Mouse (Mus musculus): ENCODE data around the gene Glra4. TPM values are rescaled to one million over a fixed set of nuclear protein-coding genes. Genes with fewer than 3 reads are reported as not detected.
A peak's percentile ranks its signal among the peaks of the same experiment; 100 is the strongest.

The Glra4 gene
- total RNA-seq (2015): not detected in 2 replicates
- not detected in 2 replicates for total RNA-seq (2017)

DNA sequence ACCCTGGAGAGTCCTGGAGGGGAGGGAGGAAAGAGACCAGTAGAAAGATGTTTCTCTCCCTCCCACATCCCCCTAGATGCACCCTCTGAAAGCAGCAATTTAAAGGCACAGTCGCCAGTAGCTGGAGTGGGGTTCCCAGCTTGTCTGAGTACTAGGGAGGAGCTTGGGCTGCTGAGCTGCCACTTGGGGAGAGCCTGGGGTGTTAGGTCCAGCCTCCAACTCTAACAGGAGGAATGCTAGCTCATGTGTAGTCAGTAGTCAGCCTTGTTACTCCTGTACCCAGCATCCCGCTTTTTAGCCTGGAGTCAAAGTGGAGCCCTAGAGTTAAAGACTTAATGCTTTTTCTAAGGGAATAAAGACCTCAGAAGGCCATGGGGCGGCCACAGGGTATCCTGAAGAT, at the start of gene Glra4:
Glra4 (minus strand) TSS at position 101 of the 400 bp plus-strand sequence.
- ATAC-seq (replicated peaks; ENCODE audit: poor library complexity): no peak

DNA sequence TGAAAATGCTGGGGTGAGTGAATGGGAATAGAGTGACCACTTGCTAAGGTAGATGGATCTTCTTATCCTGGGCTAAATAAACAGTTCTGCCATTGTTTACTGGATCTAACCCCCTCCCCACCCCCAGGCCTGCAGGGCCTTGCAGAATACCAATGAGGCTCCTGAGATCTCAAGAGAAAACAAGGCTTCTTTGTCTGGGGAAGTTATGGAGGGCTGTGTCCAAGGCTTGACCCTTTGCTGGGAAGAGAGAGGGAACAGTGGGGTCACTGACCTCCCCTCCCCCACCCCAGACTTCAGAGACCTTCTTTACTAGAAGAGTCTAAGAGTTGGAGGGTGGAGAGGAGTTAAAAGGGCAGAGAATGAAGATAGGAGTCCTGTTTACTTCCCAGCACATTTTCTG, 48.7 kb upstream of the Glra4 start:
- no peak for ATAC-seq (replicated peaks; ENCODE audit: poor library complexity)

DNA sequence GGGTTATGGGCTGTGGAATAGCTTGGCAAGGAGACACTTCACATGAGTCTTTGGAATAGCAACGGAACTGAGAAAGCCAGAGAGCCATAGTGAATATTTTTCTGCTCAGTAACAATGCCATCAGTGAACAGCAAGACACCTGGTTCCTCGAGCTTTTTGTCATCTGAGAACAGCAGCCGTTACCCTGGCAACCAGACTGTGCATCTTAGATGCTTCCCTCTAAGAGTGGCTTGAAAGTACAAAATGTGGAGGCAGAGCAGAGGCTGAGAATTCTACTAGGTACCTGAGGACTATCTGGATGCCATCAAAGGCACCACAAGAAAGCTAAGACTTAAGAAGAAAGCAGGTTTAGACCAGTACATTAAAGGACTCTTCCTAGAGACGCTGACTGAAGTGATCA, 45.1 kb upstream of the Glra4 start:
- ATAC-seq (replicated peaks; ENCODE audit: poor library complexity): no peak

DNA sequence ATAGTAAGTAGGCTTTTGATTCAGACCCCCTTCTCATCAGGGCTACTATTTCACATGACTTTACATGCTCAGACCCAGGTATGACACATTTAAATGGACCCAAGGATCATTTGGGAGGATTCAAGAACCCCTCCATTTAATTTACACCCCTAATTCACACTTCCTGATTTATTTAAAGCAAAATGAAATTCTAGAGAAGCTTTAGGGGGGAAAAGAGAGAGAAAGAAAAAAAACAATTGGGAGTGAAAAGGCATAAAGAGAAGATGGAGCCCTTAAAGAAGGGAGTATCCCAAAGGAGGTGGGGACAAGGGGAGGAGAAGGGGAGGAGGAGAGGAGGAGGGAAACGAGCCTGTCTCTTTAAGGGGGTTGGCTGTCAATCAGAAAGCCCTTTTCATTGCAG, 42.4 kb upstream of the Glra4 start, which contains the start of gene Plp1:
Plp1 (plus strand) TSS at position 301 of the 400 bp plus-strand sequence.
- no peak for ATAC-seq (replicated peaks; ENCODE audit: poor library complexity)

DNA sequence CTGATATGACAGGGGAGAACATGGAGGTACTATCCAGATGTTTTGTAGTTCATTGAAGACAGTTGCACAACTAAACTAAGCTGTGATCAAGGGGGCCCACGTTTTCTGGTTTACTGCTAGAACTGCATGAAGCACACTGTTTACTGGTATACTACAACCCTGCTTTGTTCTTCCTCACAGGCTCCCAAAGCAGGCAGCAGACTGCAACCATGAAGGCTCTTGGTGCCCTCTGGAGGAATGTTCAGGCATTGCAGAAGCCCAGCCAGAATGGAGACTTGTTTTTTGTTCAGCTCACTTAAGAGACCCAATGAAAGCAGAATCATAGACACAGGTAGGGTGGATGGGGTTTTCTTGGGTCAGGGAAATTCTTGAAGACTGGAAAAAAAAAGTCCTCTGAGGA, 40.3 kb upstream of the Glra4 start:
- peak; percentile 99 for ATAC-seq (replicated peaks; ENCODE audit: poor library complexity)

DNA sequence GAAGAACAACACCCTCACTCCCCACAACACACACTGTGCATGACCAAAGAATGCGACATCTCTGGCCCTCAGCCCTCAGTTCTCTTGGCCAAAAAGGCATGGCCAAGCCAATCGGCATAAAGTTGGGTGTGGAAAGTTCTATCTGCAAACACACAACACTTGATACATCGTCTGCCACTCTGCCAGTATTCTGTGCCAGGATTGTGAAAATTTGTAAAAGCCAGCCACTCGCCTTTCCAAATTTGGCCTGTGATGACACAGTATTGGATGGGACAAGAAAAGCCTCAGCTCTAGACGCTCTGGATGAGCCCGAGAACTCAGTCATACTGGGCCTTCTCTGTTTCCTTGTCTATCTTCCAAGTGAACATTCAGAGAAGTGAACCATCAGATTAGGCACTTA, 39.8 kb upstream of the Glra4 start:
- no peak for ATAC-seq (replicated peaks; ENCODE audit: poor library complexity)

DNA sequence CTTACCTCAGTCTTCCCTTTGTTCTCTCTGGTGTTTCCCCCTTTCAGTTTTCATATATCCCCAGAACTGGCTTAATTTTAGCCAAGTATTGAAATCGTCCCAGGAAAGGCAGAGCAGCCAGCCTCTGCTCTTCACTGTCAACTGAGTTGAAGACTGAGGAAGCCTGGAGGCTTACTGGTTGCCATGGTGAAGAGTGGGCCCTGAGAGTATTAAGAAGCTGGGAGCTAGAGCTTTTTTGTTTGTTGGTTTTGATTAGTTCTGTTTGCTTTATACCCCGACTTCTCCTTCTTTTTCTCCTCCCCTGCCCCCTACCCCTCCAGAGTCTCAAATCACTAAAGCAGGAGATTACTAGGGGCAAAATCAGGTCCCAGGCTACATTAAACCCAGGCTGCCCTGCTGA, 17.3 kb upstream of the Glra4 start:
- no peak for ATAC-seq (replicated peaks; ENCODE audit: poor library complexity)

DNA sequence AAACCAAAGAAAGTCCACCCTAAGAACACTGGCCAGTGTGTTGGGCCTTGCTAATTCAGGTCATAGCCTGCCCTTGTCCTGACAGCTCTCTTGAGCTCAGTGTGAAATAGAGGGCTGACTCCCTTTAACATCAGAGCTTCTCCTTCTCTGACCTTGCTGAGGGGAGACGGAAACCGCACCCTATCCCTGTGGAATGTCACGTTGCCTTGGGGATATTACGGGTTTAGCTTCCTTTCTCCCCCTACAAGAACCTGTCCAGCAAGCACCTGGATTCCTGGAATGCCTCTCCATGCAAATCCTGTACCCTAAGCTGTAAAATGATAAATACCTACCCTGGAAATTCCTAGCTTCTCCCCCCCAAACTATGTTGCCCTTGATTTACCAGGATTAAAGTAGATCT, 9.5 kb upstream of the Glra4 start:
- no peak for ATAC-seq (replicated peaks; ENCODE audit: poor library complexity)

DNA sequence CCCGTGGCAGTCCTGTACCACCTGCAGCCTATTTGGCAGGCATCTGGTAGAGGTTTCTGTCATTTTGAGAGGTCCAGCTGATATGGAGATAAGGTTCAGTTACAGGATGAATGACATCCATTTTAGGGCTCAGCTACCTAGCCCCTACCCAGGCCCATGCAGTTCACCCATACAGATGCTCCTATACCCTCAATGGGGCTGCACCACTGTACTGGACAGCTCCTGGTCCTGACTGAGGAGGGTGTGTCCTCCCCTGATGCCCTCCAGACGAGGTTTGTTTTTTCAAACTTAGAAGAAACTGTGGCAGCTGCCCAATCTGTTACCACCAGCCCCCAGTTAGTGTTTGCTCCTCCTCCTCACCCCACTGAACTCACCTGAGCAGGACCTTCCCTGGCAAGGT, 679 bp downstream of the Glra4 start:
- ATAC-seq (replicated peaks; ENCODE audit: poor library complexity): no peak

DNA sequence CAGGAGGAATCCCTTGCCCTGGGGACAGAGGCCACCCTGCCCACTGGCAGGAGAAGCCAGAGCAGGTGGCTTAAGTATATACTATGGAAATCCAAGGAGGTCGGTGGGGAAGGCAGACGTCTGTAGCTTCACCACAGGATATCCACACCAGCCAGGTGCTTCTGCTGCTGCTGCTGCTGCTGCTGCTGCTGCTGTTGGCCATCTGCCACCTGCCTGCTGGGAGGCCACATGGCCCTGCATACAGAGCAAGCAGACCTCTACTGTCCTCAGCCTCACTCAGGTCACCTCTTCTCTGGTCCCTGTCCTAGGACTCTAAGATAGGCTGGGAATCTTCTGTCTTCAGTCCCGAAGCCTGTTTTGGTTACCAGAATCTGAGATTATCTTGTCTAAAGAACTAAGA, 1.9 kb downstream of the Glra4 start:
- ATAC-seq (replicated peaks; ENCODE audit: poor library complexity): no peak

DNA sequence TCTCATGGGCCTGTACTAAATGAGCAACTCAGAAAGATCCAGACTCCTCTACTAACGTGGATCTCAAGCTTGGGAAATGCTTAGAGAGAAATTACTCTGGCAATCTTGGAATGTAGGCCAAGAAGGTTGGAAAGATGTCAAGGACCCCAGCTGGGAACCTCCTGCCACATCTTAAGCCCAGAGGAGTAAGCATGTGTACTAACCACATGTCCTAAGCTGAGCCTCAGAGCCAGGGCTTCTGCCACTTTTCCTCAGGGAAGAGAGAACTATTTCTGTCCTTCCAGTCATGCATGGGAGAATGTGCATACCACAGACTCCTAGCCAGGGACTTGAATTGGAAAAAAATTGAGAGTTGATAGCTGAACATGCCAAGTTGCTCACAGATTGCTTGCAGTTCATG, 6.9 kb downstream of the Glra4 start:
- no peak for ATAC-seq (replicated peaks; ENCODE audit: poor library complexity)

DNA sequence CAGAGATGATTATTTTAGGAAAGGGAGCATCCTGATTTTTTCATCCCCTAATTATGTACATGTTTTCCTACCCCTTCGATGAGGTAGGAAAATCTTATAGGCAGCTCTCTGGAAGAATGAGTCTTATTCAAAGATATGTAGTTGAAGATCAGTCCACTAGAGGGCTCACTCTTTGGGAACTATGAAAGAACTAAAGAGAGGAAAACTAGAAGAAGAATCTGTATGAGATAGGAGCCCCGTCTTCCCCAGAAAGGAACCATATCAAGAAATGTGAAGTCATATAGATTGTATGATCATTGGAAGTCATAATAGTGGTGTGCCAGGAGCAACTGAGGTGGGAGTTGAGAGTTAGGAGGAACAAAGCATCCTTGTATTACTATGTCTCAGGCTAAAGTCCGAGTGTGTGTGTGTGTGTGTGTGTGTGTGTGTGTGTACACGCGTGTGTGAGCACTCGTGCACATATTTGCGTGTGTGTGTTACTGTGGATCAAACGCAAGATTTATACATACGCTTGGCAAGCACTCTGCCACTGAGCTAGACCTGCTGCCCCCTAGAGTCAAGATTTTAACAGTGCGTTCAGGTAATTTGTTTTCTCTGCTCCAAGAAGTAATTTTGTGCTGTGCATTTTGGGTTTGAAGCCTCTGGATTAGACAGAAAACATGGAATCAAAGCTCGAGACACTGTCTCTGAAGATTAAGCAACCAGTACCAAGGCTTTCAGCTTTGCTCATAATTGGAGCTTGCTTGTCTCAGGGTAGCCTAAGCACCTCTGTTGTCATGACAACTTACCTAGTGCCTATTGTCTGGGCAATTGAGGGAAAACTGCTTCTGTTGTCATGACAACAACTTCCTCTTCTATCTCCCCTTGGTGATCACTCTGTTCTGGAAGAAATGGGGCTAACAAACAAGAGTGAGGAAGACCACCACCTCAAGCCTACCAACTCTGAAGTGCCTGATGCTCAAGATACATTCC, 18.6 kb downstream of the Glra4 start:
- ATAC-seq (replicated peaks; ENCODE audit: poor library complexity): peak; percentile 92

DNA sequence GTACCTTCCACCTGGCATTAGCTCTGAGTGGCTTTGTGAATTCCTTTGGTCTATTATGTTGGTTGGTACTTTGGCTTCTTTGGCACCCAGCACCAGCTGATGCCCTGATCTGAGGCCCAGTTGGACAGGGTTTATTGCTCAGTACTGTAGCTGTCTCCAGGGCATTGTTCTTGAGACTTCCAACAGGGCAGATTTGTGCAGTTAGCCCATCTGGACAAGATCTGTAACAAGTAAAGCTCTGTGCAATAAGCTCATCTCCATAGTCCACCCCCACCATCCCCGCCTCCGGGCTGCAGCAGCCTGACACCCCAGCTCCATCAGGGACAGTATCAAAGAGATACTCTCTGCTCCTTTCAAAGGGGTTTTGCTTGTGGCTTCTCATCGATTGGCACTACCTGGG, 24.5 kb downstream of the Glra4 start:
- no peak for ATAC-seq (replicated peaks; ENCODE audit: poor library complexity)

DNA sequence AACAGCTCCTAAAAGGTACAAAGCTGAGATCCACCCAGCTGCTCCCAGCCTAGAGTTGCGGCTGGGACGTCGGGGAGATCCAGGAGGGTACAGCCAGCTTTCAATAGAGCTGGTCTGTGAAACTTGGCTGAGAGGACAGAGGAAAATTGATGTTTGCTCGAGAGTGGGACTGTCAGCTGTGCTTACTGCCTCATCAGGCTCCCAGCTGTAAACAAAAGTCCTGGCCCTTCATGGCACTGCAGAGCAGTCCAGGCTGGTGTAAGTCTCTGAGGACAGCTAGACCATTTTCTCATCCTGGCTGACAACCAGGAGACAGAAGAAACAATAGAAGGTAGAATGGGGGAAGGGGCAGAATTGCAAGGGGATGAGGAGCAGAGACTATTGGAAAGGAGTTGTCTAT, 30.6 kb downstream of the Glra4 start:
- no peak for ATAC-seq (replicated peaks; ENCODE audit: poor library complexity)

DNA sequence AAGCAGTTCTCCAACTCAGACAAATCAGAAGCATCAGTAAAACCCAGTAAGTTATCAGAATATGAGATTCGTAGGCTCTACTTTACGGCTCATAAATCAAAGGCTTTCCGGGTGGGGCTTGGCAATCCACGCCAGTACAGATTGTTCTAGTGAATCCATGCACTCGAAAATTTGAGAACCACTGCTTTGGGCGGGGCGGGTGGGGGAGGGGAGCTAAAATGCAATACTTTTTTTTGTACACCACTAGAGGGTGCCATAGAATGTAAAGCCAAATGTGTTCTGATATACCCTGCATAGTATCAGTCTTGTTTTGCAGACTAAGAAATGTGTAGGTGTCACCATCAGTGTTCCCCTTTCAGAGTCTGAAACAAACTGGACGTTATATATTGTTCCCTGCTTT, 35.3 kb downstream of the Glra4 start:
- ATAC-seq (replicated peaks; ENCODE audit: poor library complexity): no peak

DNA sequence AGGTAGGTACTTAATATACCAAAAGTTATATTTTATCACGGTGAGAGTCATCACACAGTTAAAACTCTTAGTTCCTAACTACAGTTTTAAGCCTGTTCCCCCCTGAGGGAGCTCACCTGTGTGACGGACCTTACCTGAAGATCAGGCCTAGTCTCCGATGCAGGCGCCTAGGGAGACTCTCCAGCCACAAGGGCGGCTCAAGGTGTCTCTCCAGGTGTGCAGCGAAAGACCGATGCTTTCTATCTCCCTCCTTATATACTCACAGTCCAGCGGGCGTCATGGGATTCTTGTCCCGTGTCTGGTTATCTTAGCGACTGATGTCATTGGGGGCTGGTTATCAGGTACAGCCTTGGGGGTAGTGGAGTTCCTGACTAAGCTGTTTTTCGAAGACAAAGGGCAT, 36.5 kb downstream of the Glra4 start, which contains the start of gene Morf4l2:
Morf4l2 (minus strand) TSS at position 232 of the 400 bp plus-strand sequence.
- no peak for ATAC-seq (replicated peaks; ENCODE audit: poor library complexity)

DNA sequence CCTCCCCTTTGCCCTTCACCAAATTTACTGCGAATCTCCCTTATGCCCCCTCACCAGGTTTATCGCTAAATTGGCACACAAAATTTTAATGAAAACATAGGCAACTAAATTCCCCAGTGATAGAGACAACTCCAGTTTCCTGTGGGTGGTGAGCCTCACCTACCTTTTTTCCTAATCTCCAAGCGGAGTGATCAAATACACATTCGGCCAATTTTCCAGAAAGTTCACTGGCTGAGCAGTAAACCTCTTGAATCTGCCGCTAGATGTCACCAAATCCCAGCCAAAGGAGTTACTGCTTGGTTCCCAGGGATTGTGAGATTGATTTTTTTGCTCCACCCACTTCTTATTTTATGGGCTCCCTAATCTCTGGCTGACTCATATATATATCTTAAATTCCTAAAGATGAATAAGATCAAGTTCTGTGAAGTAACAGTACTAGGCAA, 37.3 kb downstream of the Glra4 start:
- peak; percentile 20; the same call in 1 of the 2 replicates for ATAC-seq (replicated peaks; ENCODE audit: poor library complexity)

DNA sequence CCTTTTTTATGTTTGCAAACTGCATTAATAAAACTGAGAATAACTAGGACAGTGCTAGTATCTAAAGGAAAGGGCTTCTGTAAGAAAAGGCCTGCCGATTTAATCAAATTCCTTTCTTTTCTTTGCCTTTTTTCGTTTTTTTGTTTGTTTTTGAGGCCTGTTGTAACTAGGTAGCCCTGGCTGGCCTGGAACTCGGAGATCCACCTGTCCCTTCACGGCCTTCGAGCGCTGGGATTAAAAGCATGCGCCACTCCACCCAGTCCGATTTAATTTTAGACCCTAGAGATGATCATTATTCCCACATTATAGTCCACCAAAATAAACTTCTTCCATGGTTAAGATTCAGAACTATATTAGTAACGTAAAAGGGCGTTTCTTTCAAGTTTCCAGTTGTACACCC, 37.7 kb downstream of the Glra4 start:
- ATAC-seq (replicated peaks; ENCODE audit: poor library complexity): no peak

DNA sequence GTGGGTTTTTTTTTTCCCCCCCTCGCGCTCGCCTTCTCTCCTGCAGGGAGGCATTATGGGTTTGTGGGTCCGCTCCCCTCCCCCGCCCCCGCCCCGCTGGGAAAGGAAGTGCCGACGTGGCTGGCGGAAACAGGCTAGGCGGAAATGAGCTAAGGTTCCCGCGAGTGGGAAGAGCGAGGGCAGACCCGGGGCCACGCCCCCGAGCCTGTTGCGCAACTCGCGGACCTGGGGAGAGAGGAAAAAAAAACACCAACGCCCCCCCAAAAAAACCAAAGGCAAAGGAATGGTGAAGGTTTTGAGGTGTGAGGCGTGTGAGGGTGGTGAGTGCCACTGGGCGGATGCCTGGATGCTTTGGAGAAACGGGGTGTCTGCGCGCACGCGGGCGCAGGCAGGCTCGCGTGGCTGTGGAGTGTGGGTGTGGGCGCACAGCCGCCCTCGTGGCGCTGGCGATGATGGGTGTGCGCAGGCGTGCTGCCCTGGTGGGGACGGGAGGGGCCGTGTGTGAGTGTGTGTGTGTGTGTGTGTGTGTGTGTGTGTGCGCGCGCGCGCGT, 38.2 kb downstream of the Glra4 start:
- ATAC-seq (replicated peaks; ENCODE audit: poor library complexity): peak; percentile 62

DNA sequence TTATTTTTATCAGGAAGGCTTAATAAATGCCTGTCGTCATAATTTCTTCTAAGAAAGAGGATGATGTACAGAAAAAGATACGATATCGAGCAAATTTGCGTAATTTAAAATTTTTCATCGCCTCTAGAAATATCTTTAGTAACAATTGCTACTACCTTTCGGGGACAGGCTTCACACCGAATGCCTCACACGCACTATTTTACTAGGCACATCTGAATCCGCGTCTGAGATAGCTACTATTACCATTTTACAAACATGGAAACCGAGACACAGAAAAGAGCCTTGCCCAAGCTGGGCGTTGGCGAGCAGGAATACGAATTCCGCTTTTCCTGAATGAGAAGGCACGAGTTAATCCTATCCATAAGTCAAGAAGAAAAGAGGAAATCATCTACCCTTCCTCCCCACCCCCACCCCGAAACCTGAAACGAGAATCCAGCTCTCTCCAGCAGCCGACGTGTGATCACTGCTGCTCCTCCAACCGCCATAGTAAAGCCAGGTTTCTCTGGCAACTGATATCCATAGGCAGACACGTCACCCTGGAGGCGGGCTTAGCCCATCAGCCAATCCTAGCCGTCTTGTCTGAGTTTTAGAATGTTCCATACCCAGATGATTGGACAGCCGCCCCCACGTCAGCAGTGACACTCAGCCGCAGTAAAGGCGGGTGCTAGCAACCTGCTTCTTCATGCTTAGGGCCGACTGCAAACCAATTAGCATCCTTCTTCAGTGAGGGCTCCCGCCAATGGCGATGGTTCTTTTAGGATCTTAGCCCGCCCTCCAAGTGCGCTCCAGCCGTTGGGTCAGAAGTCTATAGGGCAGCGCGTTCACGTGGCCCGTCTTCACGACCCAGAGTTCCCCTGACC, 38.9 kb downstream of the Glra4 start:
- peak; percentile 77 for ATAC-seq (replicated peaks; ENCODE audit: poor library complexity)

DNA sequence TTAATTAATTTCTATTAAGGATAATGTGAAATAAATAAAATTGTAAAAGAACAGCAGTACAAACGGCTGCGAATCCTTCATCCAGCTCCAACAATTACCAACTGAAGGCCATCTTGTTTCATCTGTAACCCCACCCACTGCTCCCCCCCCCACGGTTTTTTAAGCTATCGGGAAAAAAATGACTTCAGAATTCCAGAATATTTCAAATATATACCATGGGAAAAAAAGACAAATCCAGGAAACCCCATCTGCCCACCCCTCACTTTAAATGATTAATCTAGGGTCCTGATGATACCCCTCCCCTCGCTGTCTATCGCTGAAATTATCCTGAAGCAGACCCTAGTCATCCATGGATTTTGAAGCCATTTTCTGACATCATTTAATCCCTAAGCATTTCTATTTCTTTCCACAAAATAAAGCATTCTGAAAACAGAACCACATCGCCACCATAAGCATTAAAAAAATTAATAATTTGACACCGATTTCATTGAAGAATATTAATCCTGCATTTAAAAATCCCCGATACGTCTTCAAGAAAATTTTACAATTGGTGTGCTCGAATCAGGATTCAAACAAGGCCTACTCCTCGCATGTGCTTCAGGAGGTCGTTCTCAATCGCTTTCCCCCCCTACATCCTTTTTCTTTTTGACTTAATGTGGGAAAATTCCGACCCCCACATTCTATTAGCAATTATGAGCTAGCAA, 39.7 kb downstream of the Glra4 start:
- no peak for ATAC-seq (replicated peaks; ENCODE audit: poor library complexity)

Data from megakaryocyte progenitor cell, adult 5-6 weeks (primary cell).